Mouse (Mus musculus): ENCODE data around the gene Tmem216. TPM values are rescaled to one million over a fixed set of nuclear protein-coding genes. Genes with fewer than 3 reads are reported as not detected.

The Tmem216 gene
- polyA plus RNA-seq, 1 experiment from 2014 or later: 14.8 TPM

DNA sequence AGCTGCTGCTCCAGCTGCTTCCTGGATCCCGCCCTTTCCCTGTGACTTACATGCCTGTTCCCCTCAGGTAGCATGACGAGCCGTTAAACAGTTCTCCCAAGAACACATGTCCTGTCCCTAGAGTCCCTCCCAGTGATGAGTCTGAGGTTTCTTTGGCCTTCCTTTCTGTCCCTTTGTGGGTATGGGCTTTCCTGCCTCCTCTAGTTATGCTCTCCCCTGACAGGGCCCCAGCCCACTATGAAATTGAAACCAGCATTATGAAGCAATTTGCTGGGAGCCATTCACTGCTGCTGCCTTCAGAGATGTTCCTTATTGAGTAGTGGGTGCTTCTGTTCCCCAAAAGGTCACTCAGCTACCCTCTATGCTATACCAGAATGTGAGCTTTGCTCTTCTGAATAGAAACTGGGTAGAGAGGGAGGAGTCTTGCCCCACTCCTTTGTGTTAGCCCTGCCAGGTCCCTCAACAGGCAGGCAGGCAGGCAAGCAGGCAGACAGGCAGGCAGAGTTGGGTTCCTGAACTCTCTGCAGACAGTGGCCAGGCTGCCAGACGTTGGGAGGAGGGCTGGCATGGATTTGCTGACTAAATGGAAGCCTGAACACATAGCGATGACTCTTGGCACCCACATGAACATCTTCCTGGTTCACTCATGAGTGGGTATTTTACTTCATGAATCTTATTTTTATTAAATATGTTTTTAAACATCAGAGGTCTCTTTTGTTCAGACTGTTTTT is 33.3 kb upstream of the Tmem216 start:
- 0 out of 2 replicates have a peak, but pooled peaks have one; percentile 43 for ATAC-seq (replicated peaks; ENCODE audit: insufficient number of reproducible peaks, insufficient read depth, low FRiP score, low read depth)
- 62% methylated on average over 5 of the region's 5 CpGs for WGBS
- no peak overlapping the region for H3K9ac ChIP-seq
- peaks cover 21% of the 10 kb centered on the region for H3K36me3 ChIP-seq
- no peak overlapping the region for H3K4me2 ChIP-seq
- H3K4me1 ChIP-seq (replicated peaks): no peaks in the 10 kb centered on the region
- H3K27ac ChIP-seq: no peak overlapping the region; the same call in 1 of the 2 replicates
- H3K9me3 ChIP-seq (replicated peaks): no peaks in the 10 kb centered on the region
- H3K4me3 ChIP-seq: no peak overlapping the region
- no peaks in the 10 kb centered on the region for H3K27me3 ChIP-seq

DNA sequence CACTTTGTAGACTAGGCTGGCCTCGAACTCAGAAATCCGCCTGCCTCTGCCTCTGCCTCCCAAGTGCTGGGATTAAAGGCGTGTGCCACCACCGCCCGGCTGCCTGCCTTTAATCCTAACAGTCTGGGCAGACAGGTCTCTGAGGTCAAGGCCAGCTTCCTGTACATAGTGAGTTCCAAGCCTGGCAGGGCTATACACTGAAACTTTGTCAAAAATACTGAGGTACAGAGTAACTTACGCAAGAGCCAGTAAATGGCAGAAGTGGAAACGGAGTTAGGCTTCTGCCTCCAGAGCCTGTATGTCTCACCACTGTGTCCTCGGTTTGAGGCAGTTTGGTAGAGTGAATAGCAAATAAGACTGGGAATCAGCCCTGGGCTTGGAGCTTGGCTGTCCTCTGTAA is 31.2 kb upstream of the Tmem216 start:
- Histone ChIP-seq H3K4me3 (no peak overlapping the region), H3K4me1 (replicated peaks) (no peaks in the 10 kb centered on the region), H3K9me3 (replicated peaks) (no peaks in the 10 kb centered on the region), H3K4me2 (no peak overlapping the region), H3K36me3 (peaks cover 20% of the 10 kb centered on the region), H3K27ac (no peak overlapping the region), H3K27me3 (no peaks in the 10 kb centered on the region), H3K9ac (no peak overlapping the region)
- 85% methylated on average over 8 of the region's 8 CpGs for WGBS
- no peak for ATAC-seq (replicated peaks; ENCODE audit: insufficient number of reproducible peaks, insufficient read depth, low FRiP score, low read depth)

DNA sequence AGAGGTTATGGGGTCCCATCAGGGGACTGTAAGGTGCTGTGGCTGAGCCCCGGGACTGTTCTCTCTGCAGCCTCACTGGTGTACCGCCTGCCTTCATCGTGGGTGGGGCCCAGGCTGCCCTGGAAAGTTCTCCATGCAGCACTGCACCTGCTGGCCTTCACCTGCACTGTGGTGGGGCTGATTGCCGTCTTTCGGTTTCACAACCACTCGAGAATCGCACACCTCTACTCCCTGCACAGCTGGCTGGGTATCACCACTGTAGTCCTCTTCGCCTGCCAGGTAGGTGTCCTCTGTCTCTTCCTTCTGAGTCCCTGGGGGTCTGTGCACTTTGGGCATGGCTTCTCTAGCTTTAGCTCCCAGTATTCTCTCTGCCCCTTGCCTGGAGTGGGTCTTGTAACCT is 29.1 kb upstream of the Tmem216 start:
- Histone ChIP-seq H3K4me2 (no peak overlapping the region), H3K4me3 (no peak overlapping the region), H3K9me3 (replicated peaks) (no peaks in the 10 kb centered on the region), H3K4me1 (replicated peaks) (no peaks in the 10 kb centered on the region), H3K36me3 (peaks cover 24% of the 10 kb centered on the region), H3K9ac (no peak overlapping the region), H3K27ac (no peak overlapping the region), H3K27me3 (no peaks in the 10 kb centered on the region)
- WGBS: 81% methylated on average over 8 of the region's 8 CpGs
- ATAC-seq (replicated peaks; ENCODE audit: insufficient number of reproducible peaks, insufficient read depth, low FRiP score, low read depth): no peak

DNA sequence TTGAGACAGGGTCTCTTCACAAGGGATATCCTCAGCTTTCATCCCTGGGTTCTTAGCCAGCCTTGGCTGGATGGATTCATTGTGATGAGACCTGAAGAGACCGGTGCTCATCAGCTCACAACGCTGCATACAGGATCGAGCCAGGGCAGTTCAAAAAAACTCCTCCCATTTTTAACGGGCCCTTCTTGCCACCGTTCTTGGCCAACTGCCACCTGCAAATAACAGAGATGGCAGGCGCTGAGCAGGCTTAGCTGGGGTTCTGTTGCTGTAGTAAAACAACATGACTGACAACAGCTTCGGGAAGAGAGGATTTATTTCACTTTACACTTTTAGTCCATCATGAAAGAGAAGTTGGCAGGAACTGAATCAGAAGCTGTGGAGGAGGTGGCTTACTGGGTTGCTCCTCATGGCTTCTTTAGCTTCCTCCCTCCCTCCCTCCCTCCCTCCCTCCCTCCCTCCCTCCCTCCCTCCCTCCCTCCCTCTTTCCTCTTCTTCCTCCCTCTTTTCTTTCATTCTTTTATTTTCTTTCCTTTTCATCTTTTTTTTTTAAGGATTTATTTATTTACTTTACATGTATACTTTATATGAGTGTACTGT is 27.6 kb upstream of the Tmem216 start:
- Histone ChIP-seq H3K4me2 (no peak overlapping the region), H3K36me3 (peaks cover 16% of the 10 kb centered on the region), H3K4me1 (replicated peaks) (peaks cover 4% of the 10 kb centered on the region), H3K27ac (no peak overlapping the region; the same call in 1 of the 2 replicates), H3K27me3 (no peaks in the 10 kb centered on the region), H3K4me3 (no peak overlapping the region), H3K9me3 (replicated peaks) (no peaks in the 10 kb centered on the region), H3K9ac (no peak overlapping the region)
- ATAC-seq (replicated peaks; ENCODE audit: insufficient number of reproducible peaks, insufficient read depth, low FRiP score, low read depth): no peak
- 35% methylated on average over 7 of the region's 7 CpGs for WGBS

DNA sequence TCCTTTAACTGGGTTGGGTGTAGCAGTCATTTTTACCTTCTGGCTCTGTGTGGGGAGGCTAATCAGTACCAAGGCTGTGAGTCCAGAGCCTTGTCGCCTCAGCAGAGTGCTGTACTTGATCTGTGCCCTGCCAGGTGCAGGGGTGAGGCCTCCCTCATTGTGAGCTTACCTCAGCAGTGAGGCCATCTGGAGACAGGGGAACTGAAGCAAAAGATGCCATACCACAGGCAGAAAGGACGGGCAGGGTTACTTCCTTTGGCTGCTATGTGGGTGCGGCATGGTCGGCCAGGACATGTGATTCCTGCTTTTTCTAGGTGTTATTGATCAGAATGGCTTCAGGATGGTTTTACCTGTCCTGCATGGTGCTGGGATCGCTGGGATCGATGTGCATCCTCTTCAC is 25.9 kb upstream of the Tmem216 start:
- Histone ChIP-seq H3K4me1 (replicated peaks) (peaks cover 10% of the 10 kb centered on the region), H3K4me3 (no peak overlapping the region), H3K27me3 (no peaks in the 10 kb centered on the region), H3K9ac (no peak overlapping the region), H3K4me2 (no peak overlapping the region), H3K27ac (no peak overlapping the region), H3K36me3 (peaks cover 6% of the 10 kb centered on the region; the same call in 1 of the 2 replicates), H3K9me3 (replicated peaks) (no peaks in the 10 kb centered on the region)
- ATAC-seq (replicated peaks; ENCODE audit: insufficient number of reproducible peaks, insufficient read depth, low FRiP score, low read depth): no peak
- 82% methylated on average over 6 of the region's 6 CpGs for WGBS

DNA sequence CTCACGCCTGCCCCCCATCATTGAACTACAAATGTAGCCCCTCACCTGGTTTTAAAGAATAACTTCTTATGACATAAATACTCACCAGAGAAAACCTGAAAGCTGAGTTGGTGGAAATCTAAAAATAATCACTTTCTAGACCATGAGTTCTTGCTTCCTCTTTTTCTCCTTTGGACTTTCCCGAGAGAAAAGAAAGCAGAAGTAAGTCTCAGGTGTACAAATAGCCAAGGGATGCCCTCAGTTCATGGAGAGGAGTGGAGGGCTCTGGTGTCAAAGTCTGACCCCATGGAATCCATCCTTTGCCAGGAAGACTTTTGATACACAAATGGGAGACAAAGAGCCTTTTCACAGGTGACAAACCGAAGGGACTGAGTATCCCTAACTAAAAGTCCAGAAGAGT is 24.7 kb upstream of the Tmem216 start:
- H3K4me2 ChIP-seq: no peak overlapping the region
- no peaks in the 10 kb centered on the region for H3K27me3 ChIP-seq
- peaks cover 15% of the 10 kb centered on the region for H3K4me1 ChIP-seq (replicated peaks)
- H3K36me3 ChIP-seq: peaks cover 6% of the 10 kb centered on the region; the same call in 1 of the 2 replicates
- no peak overlapping the region for H3K27ac ChIP-seq
- no peak overlapping the region for H3K4me3 ChIP-seq
- H3K9ac ChIP-seq: no peak overlapping the region
- WGBS: 75% methylated on average over 3 of the region's 3 CpGs
- ATAC-seq (replicated peaks; ENCODE audit: insufficient number of reproducible peaks, insufficient read depth, low FRiP score, low read depth): no peak
- no peaks in the 10 kb centered on the region for H3K9me3 ChIP-seq (replicated peaks)

DNA sequence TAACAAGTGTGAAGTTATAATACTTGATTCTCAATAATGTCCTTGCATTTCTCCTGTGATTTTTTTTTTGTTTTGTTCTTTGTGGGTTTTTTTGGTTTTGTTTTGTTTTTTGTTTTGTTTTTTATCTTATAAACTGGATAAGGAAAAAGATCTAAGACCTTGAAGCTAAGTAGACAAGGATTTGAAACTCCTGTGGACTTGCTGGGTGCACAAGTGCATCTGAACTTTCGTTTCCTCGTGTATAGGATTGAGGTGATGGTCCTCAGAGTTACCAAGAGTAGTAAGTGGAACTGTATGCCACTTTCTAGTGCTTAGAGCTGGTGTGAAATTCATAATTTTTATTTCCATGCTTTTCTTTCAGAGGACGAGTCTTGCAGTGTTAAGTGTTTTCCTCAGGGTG is 24.1 kb upstream of the Tmem216 start:
- H3K27me3 ChIP-seq: no peaks in the 10 kb centered on the region
- peaks cover 8% of the 10 kb centered on the region; the same call in 1 of the 2 replicates for H3K36me3 ChIP-seq
- no peak for ATAC-seq (replicated peaks; ENCODE audit: insufficient number of reproducible peaks, insufficient read depth, low FRiP score, low read depth)
- peaks cover 15% of the 10 kb centered on the region for H3K4me1 ChIP-seq (replicated peaks)
- WGBS: 76% methylated on average over 3 of the region's 3 CpGs
- H3K27ac ChIP-seq: no peak overlapping the region
- no peaks in the 10 kb centered on the region for H3K9me3 ChIP-seq (replicated peaks)
- no peak overlapping the region for H3K4me2 ChIP-seq
- no peak overlapping the region for H3K9ac ChIP-seq
- no peak overlapping the region for H3K4me3 ChIP-seq

DNA sequence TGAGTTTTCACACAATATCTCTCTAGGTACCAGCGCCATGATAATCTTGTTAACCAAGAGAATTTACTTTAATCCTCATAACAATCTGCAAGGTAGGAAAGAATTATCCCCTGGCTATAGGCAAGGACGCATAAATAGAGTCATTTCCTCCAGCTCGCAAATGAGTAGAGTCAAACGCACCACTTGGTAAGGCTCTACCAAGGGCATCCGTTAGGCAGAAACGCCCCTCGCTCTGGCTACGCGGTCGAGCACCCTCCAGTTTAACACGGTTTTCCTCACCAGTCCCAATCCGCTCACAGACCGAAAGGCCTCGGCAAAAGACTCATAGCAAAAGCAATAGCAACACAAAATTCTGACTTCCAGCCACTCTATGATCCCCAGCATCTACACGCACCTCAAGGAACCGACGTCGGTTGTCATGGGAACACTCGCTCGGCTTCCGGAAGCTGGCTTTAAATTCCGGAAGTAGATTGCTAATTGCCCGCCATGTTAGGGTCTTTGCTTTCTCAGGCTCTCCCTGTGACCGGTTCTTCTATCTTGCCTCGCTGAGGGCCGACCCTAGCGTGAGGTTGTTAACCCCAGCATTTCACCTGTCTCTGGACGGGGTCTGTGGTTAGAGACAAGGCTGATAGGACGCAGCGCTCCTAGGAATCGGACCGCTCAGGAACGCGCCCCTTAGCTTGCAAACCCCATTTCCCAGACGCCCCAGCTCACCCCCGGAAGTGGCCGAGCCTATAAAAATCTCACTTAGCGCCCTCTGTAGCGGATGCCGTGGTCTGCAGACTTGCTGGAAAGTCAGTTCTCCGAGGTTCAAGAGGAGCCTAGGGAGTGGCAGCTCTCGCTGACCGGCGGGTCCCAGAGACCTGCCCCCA is 20.9 kb upstream of the Tmem216 start, which contains the start of the genes Cyb561a3 and Tmem138:
Gene Cyb561a3 (plus strand): TSS at position 483 of the 872 bp plus-strand sequence.
Gene Tmem138 (minus strand): TSS at position 673 of the 872 bp plus-strand sequence.
- Histone ChIP-seq H3K4me3 (peak within 1 kb of the TSS; percentile 73), H3K4me1 (replicated peaks) (peaks cover 15% of the 10 kb centered on the region), H3K36me3 (peaks cover 35% of the 10 kb centered on the region), H3K27me3 (no peaks in the 10 kb centered on the region), H3K9ac (peak within 1 kb of the TSS; percentile 83), H3K27ac (peak within 1 kb of the TSS; percentile 92), H3K4me2 (peak within 1 kb of the TSS; percentile 82), H3K9me3 (replicated peaks) (no peaks in the 10 kb centered on the region)
- ATAC-seq (replicated peaks; ENCODE audit: insufficient number of reproducible peaks, insufficient read depth, low FRiP score, low read depth): peak; percentile 91
- WGBS: under 1% methylated on average over 44 of the region's 44 CpGs

DNA sequence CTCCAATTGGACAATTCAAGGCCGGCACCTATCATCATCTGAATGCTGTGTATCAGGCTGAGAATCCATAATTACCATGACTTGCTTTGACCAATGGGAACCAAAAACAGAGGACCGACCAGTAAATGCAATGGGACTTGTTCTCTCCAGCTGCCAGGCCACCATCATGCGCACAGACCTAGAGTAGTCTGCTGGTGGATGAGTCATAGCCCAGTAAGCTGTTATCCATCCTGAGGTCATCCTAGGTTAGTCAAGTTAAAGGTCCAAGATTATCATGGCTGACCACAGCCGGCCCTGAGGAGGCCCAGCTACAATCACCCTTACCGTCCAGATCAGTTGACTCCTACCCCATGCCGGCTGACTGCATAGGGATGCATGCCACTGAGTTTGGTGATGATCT is 13.6 kb upstream of the Tmem216 start:
- Histone ChIP-seq H3K27ac (no peak overlapping the region), H3K36me3 (peaks cover 43% of the 10 kb centered on the region), H3K9ac (no peak overlapping the region), H3K9me3 (replicated peaks) (no peaks in the 10 kb centered on the region), H3K4me3 (no peak overlapping the region), H3K27me3 (no peaks in the 10 kb centered on the region), H3K4me2 (no peak overlapping the region), H3K4me1 (replicated peaks) (no peaks in the 10 kb centered on the region)
- 90% methylated on average over 6 of the region's 6 CpGs for WGBS
- no peak for ATAC-seq (replicated peaks; ENCODE audit: insufficient number of reproducible peaks, insufficient read depth, low FRiP score, low read depth)

DNA sequence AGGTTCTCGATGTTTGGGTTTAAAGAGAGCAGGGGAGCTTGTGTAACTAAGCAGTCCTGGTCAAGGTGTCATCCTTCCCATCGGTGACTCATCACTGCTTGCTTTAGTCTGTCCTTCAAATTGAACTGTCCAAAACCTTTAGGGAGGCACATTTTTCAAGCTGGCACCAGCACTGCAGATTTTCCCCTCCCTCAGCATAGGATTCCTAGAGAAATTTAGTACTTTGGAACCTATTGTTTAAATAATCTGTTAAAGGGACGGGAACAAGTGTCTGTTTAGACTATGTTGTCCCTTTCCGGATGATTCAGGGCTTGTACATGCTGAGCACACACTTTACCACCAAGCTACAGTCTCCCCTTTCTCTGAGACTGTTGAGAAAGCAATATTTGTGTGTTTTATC is 9.2 kb upstream of the Tmem216 start:
- H3K27ac ChIP-seq: peak overlapping the region; percentile 25; the same call in 1 of the 2 replicates
- 0 out of 2 replicates have a peak, but pooled peaks cover 7% of the 10 kb centered on the region for H3K36me3 ChIP-seq
- no peak for ATAC-seq (replicated peaks; ENCODE audit: insufficient number of reproducible peaks, insufficient read depth, low FRiP score, low read depth)
- 57% methylated on average over 4 of the region's 4 CpGs for WGBS
- H3K4me2 ChIP-seq: no peak overlapping the region
- H3K9me3 ChIP-seq (replicated peaks): no peaks in the 10 kb centered on the region
- H3K9ac ChIP-seq: no peak overlapping the region
- no peaks in the 10 kb centered on the region for H3K27me3 ChIP-seq
- H3K4me3 ChIP-seq: no peak overlapping the region
- peaks cover 12% of the 10 kb centered on the region for H3K4me1 ChIP-seq (replicated peaks)

DNA sequence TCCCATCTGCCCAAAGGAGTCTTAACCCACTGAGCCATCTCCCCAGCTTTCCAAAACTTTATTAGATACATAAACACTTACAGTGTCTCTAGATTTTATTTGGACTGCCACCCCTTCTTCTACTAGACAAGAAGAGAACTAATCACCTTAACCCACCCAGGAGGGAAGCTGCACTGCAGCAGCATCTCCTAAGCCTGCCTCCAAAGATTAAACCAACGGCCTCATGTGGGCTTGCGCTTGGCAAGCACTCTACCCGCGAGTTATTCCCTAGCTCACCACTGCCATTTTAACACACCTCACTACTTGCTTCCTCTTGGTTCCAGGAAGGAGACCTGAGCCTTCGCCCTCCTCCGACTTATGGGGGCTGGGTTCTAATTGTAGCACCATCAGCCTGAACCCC is 8.2 kb upstream of the Tmem216 start:
- no peak overlapping the region for H3K9ac ChIP-seq
- no peaks in the 10 kb centered on the region for H3K36me3 ChIP-seq
- WGBS: 78% methylated on average over 6 of the region's 6 CpGs
- no peak overlapping the region for H3K27ac ChIP-seq
- H3K4me2 ChIP-seq: no peak overlapping the region
- H3K9me3 ChIP-seq (replicated peaks): no peaks in the 10 kb centered on the region
- peaks cover 12% of the 10 kb centered on the region for H3K4me1 ChIP-seq (replicated peaks)
- no peaks in the 10 kb centered on the region for H3K27me3 ChIP-seq
- ATAC-seq (replicated peaks; ENCODE audit: insufficient number of reproducible peaks, insufficient read depth, low FRiP score, low read depth): no peak
- H3K4me3 ChIP-seq: no peak overlapping the region

Data from heart, embryonic 15.5 days (tissue).